Mouse (Mus musculus) kidney, adult 2 months (tissue): ENCODE results near the gene Tcf7l1.

ENCODE experiments used
- CTCF ChIP-seq: fragments of 200-500 bp; conservative IDR thresholded peaks from 2 replicates; pipeline ENCODE4 v1.5.1; 2011; ENCODE audit warnings: low read depth, mild to moderate bottlenecking, control low read depth, low read length, moderate library complexity, mixed read lengths; ENCODE audit not compliant: insufficient read depth, insufficient read length
- POLR2A ChIP-seq: fragments of 200-500 bp; IDR thresholded peaks from one replicate; pipeline ENCODE4 v1.6.1; 2011; ENCODE audit warnings: low read depth, low read length, control low read depth

DNA sequence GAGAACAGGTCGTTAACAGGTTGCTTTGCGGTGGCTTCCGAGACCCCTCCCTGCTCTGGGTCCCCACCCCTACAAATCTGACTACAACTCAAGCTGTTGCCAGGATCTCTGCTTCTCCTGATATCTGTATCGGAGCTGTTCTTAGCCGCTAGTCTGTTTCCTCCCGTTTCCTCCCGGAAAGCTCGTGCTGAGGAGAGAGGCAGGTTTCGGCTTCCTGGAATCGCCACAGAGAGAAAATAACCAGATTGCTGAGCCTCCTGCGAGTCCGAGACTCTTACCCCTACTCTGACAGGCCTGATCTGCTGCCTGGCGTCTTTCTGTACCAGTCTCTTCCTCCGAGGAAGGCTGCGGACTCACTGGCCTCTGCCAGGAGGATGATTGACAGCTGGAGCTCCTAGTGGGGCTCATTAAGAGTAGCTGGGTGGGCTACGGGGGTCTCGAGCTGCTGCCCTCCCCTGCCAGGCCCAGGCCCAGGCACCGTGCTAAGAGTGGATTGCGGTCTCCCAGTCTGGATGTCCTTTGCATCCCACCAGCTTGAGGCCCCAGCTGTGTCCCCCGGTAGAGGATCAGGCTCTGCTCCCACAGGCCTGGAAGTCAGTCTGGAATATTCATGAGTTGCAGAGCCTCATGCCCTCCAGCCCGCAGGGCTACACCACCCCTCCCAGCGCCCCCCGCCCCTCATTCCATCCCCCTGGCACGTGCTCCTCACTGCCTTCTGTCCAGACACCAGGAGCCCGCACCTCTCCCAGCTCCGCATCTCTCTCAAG lies 36.1 kb upstream of the Tcf7l1 start:
- no peak for TF ChIP-seq CTCF
- TF ChIP-seq POLR2A = no peak
